21 mouse cellular contexts compared by ENCODE assay signal in the genomic region with DNA sequence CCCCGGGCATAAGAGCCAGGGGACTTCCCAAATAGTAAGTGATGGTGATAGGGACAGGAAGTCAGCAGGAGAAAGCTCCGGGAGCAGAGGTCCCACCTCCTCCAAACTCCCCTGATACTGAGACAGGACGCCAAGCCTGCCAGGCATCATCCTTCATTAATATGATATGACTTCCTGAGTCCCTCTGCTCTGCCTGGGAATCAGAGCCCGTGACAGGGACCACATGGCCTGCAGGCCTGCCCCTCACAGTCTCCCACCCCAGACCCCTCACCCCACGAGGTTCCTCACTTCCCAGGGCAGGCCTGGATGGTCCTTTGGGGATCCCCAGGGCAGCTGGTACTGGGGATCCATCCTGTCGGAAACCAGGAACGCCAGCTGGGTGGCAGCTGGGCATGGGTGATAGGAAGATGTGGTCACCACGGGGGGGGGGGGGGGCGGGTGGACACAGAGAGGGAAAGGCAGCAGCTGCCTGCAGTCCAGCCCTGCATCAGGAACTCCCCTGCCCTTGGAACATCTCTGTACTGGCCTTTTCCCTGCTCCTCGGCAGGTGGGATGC. TPM values are rescaled to one million over a fixed set of nuclear protein-coding genes. Genes with fewer than 3 reads are reported as not detected.
DNase-seq lines count a peak whose midpoint lies in the region; ATAC-seq lines count a peak whose summit lies in the region.
"Had no signal": no experiment of that assay in that cellular context is flagged by ENCODE, and none has a peak within 500 bp of the region (broad histone marks: within the 10 kb centered on the region; RNA-seq: fewer than 3 reads in every experiment).

No protein-coding gene starts in this region.

- H3K27me3 ChIP-seq in hindbrain, embryonic 10.5 days (ENCODE audit: insufficient read depth, poor library complexity, severe bottlenecking), result peaks cover 31% of the 10 kb centered on the region
- no peaks in the 10 kb centered on the region for H3K27me3 ChIP-seq in hindbrain, embryonic 14.5 days (ENCODE audit: control insufficient read depth, insufficient read depth, low read length)
- H3K27me3 ChIP-seq in liver, embryonic 11.5 days (replicated peaks; ENCODE audit: control insufficient read depth, insufficient read depth, low read length), result peaks cover 19% of the 10 kb centered on the region
- peaks cover 42% of the 10 kb centered on the region for H3K27me3 ChIP-seq in liver, embryonic 12.5 days (replicated peaks)
- 0 out of 2 replicates have a peak, but pooled peaks cover 8% of the 10 kb centered on the region for H3K27me3 ChIP-seq in limb, embryonic 10.5 days (ENCODE audit: low read depth, poor library complexity, severe bottlenecking)
- H3K27me3 ChIP-seq: embryonic facial prominence, embryonic 12.5 days; forebrain, embryonic 12.5 days had no signal

- no peaks in the 10 kb centered on the region for H3K9me3 ChIP-seq in hindbrain, embryonic 10.5 days
- no peaks in the 10 kb centered on the region for H3K9me3 ChIP-seq in hindbrain, embryonic 14.5 days (ENCODE audit: control insufficient read depth, low read length)
- no peaks in the 10 kb centered on the region for H3K9me3 ChIP-seq in liver, embryonic 11.5 days (ENCODE audit: control insufficient read depth, low read length)
- H3K9me3 ChIP-seq in liver, embryonic 12.5 days (replicated peaks), result no peaks in the 10 kb centered on the region
- H3K9me3 ChIP-seq in limb, embryonic 10.5 days (replicated peaks), result no peaks in the 10 kb centered on the region
- H3K9me3 ChIP-seq: embryonic facial prominence, embryonic 12.5 days; forebrain, embryonic 12.5 days; midbrain, embryonic 12.5 days had no signal

- no peak overlapping the region for H3K4me3 ChIP-seq in hindbrain, embryonic 10.5 days
- no peak overlapping the region for H3K4me3 ChIP-seq in hindbrain, embryonic 14.5 days (replicated peaks; ENCODE audit: low read length)
- H3K4me3 ChIP-seq in liver, embryonic 11.5 days (ENCODE audit: low read depth, low read length), result no peak overlapping the region
- no peak overlapping the region for H3K4me3 ChIP-seq in liver, embryonic 12.5 days
- no peak overlapping the region for H3K4me3 ChIP-seq in limb, embryonic 10.5 days
- H3K4me3 ChIP-seq: embryonic facial prominence, embryonic 12.5 days; forebrain, embryonic 12.5 days; midbrain, embryonic 12.5 days had no signal

- 61% methylated on average over 9 of the region's 10 CpGs for WGBS in hindbrain, embryonic 10.5 days
- 37% methylated on average over 8 of the region's 10 CpGs for WGBS in hindbrain, embryonic 14.5 days
- 37% methylated on average over 8 of the region's 10 CpGs for WGBS in liver, embryonic 11.5 days
- 40% methylated on average over 8 of the region's 10 CpGs for WGBS in liver, embryonic 12.5 days (ENCODE audit: insufficient replicate concordance)
- 54% methylated on average over 9 of the region's 10 CpGs for WGBS in limb, embryonic 10.5 days

- H3K4me1 ChIP-seq in hindbrain, embryonic 10.5 days (replicated peaks), result peaks cover 71% of the 10 kb centered on the region
- peaks cover 12% of the 10 kb centered on the region; the same call in 1 of the 2 replicates for H3K4me1 ChIP-seq in hindbrain, embryonic 14.5 days (replicated peaks; ENCODE audit: control insufficient read depth, insufficient read depth, low read length)
- H3K4me1 ChIP-seq in liver, embryonic 11.5 days (replicated peaks; ENCODE audit: control insufficient read depth, insufficient read depth, low read length), result peaks cover 51% of the 10 kb centered on the region
- H3K4me1 ChIP-seq in liver, embryonic 12.5 days, result peaks cover 72% of the 10 kb centered on the region
- H3K4me1 ChIP-seq in limb, embryonic 10.5 days, result peaks cover 66% of the 10 kb centered on the region

- H3K27ac ChIP-seq in hindbrain, embryonic 10.5 days, result 0 out of 2 replicates have a peak overlapping the region, but pooled peaks have one; percentile 50
- H3K27ac ChIP-seq in hindbrain, embryonic 14.5 days, result no peak overlapping the region
- H3K27ac ChIP-seq in liver, embryonic 11.5 days (ENCODE audit: low read depth, low read length), result peak overlapping the region; percentile 9; the same call in 1 of the 2 replicates
- no peak overlapping the region for H3K27ac ChIP-seq in liver, embryonic 12.5 days
- H3K27ac ChIP-seq in limb, embryonic 10.5 days, result peak overlapping the region; percentile 47
- H3K27ac ChIP-seq: embryonic facial prominence, embryonic 12.5 days; forebrain, embryonic 12.5 days; midbrain, embryonic 12.5 days had no signal

- no peak overlapping the region for H3K4me2 ChIP-seq in hindbrain, embryonic 14.5 days (replicated peaks)
- H3K4me2 ChIP-seq in liver, embryonic 11.5 days, result no peak overlapping the region
- no peak overlapping the region for H3K4me2 ChIP-seq in liver, embryonic 12.5 days
- H3K4me2 ChIP-seq: embryonic facial prominence, embryonic 12.5 days; forebrain, embryonic 12.5 days; midbrain, embryonic 12.5 days had no signal

- no peak overlapping the region for H3K9ac ChIP-seq in hindbrain, embryonic 14.5 days
- H3K9ac ChIP-seq in liver, embryonic 11.5 days (ENCODE audit: low read depth, low read length), result no peak overlapping the region
- no peak overlapping the region for H3K9ac ChIP-seq in liver, embryonic 12.5 days
- H3K9ac ChIP-seq: embryonic facial prominence, embryonic 12.5 days; forebrain, embryonic 12.5 days; midbrain, embryonic 12.5 days had no signal

- peak; percentile 11 for DNase-seq in cerebellum, adult 9-11 months
- DNase-seq in cerebellum, postnatal 10 days, result no peak
- DNase-seq in hindbrain, embryonic 10.5 days (ENCODE audit: low spot score), result no peak
- no peak for DNase-seq in hindbrain, embryonic 14.5 days (ENCODE audit: low spot score)
- no peak for DNase-seq in liver, embryonic 11.5 days (ENCODE audit: low spot score)
- no peak for DNase-seq in limb, embryonic 10.5 days (ENCODE audit: low spot score)
- no peak for DNase-seq in embryo, embryonic 10 days (ENCODE audit: low spot score)
- DNase-seq: adrenal gland, adult 2 months; cerebellum, adult 11 months; cerebellum, postnatal 14 days; gastrocnemius, postnatal 36 days; heart, postnatal 36 days; kidney, adult 18-20 months; kidney, postnatal 36 days; layer of hippocampus, adult 9-11 months had no signal

- H3K36me3 ChIP-seq in hindbrain, embryonic 10.5 days, result no peaks in the 10 kb centered on the region
- no peaks in the 10 kb centered on the region for H3K36me3 ChIP-seq in hindbrain, embryonic 14.5 days (replicated peaks; ENCODE audit: control insufficient read depth, insufficient read depth)
- no peaks in the 10 kb centered on the region for H3K36me3 ChIP-seq in liver, embryonic 11.5 days (ENCODE audit: control insufficient read depth, insufficient read depth, low read length)
- no peaks in the 10 kb centered on the region for H3K36me3 ChIP-seq in liver, embryonic 12.5 days
- H3K36me3 ChIP-seq in limb, embryonic 10.5 days, result no peaks in the 10 kb centered on the region
- H3K36me3 ChIP-seq: embryonic facial prominence, embryonic 12.5 days; forebrain, embryonic 12.5 days; midbrain, embryonic 12.5 days had no signal

- ATAC-seq in hindbrain, embryonic 14.5 days (ENCODE audit: low FRiP score), result no peak
- no peak for ATAC-seq in liver, embryonic 11.5 days (replicated peaks; ENCODE audit: low FRiP score)
- no peak for ATAC-seq in liver, embryonic 12.5 days
- ATAC-seq: CD4-positive, CD25-positive, alpha-beta regulatory T cell, adult 4 months; lung, postnatal 0 days had no signal

RNA-seq across cellular contexts. Expression of gene Ptgir, which starts 2.1 kb away (rescaled TPM):
- polyA plus RNA-seq in hindbrain, embryonic 10.5 days (2016; fragmentation: Nextera tagmentation; extraction: Ambion mirVana), result 0.77 and 1.5 TPM in 2 replicates
- polyA plus RNA-seq in hindbrain, embryonic 14.5 days (2014; fragmentation: Nextera tagmentation; extraction: Ambion mirVana), result 0.26 TPM in 1 of 2 replicates, not detected in the other
- 1.2 and 1.3 TPM in 2 replicates for polyA plus RNA-seq in liver, embryonic 11.5 days (2014; fragmentation: Nextera tagmentation; extraction: Ambion mirVana)
- 0.86 and 1.5 TPM in 2 replicates for polyA plus RNA-seq in liver, embryonic 12.5 days (2016; fragmentation: Nextera tagmentation; extraction: Ambion mirVana)
- polyA plus RNA-seq in limb, embryonic 10.5 days (2016; fragmentation: Nextera tagmentation; extraction: Ambion mirVana), result 0.18 and 0.43 TPM in 2 replicates

RNA-seq across cellular contexts. Expression of gene Gng8, which starts 12.6 kb away (rescaled TPM):
- polyA plus RNA-seq in hindbrain, embryonic 10.5 days (2016; fragmentation: Nextera tagmentation; extraction: Ambion mirVana), result 7.1 and 9.0 TPM in 2 replicates
- 0.78 and 2.5 TPM in 2 replicates for polyA plus RNA-seq in hindbrain, embryonic 14.5 days (2014; fragmentation: Nextera tagmentation; extraction: Ambion mirVana)
- 1.8 and 3.3 TPM in 2 replicates for polyA plus RNA-seq in liver, embryonic 11.5 days (2014; fragmentation: Nextera tagmentation; extraction: Ambion mirVana)
- polyA plus RNA-seq in liver, embryonic 12.5 days (2016; fragmentation: Nextera tagmentation; extraction: Ambion mirVana), result 0.80 and 1.7 TPM in 2 replicates
- polyA plus RNA-seq in limb, embryonic 10.5 days (2016; fragmentation: Nextera tagmentation; extraction: Ambion mirVana), result 15.4 and 18.5 TPM in 2 replicates
- polyA plus RNA-seq: CD4-positive, CD25-positive, alpha-beta regulatory T cell, adult 4 months had no signal

RNA-seq across cellular contexts. Expression of gene Calm3, which starts 19.7 kb away (rescaled TPM):
- 170 and 245 TPM in 2 replicates for polyA plus RNA-seq in hindbrain, embryonic 10.5 days (2016; fragmentation: Nextera tagmentation; extraction: Ambion mirVana)
- polyA plus RNA-seq in hindbrain, embryonic 14.5 days (2014; fragmentation: Nextera tagmentation; extraction: Ambion mirVana), result 510 and 527 TPM in 2 replicates
- 147 and 169 TPM in 2 replicates for polyA plus RNA-seq in liver, embryonic 11.5 days (2014; fragmentation: Nextera tagmentation; extraction: Ambion mirVana)
- polyA plus RNA-seq in liver, embryonic 12.5 days (2016; fragmentation: Nextera tagmentation; extraction: Ambion mirVana), result 91.2 and 94.4 TPM in 2 replicates
- polyA plus RNA-seq in limb, embryonic 10.5 days (2016; fragmentation: Nextera tagmentation; extraction: Ambion mirVana), result 127 and 134 TPM in 2 replicates

RNA-seq across cellular contexts. Expression of gene Dact3, which starts 29.1 kb away (rescaled TPM):
- polyA plus RNA-seq in hindbrain, embryonic 10.5 days (2016; fragmentation: Nextera tagmentation; extraction: Ambion mirVana), result 3.2 and 4.9 TPM in 2 replicates
- 5.8 and 6.6 TPM in 2 replicates for polyA plus RNA-seq in hindbrain, embryonic 14.5 days (2014; fragmentation: Nextera tagmentation; extraction: Ambion mirVana)
- 2.5 and 2.6 TPM in 2 replicates for polyA plus RNA-seq in liver, embryonic 11.5 days (2014; fragmentation: Nextera tagmentation; extraction: Ambion mirVana)
- 1.5 TPM in 2 replicates for polyA plus RNA-seq in liver, embryonic 12.5 days (2016; fragmentation: Nextera tagmentation; extraction: Ambion mirVana)
- polyA plus RNA-seq in limb, embryonic 10.5 days (2016; fragmentation: Nextera tagmentation; extraction: Ambion mirVana), result 7.0 and 8.2 TPM in 2 replicates
- polyA plus RNA-seq: CD4-positive, CD25-positive, alpha-beta regulatory T cell, adult 4 months had no signal

RNA-seq across cellular contexts. Expression of gene Pnmal2, which starts 40.3 kb away (rescaled TPM):
- polyA plus RNA-seq in hindbrain, embryonic 10.5 days (2016; fragmentation: Nextera tagmentation; extraction: Ambion mirVana), result 4.0 and 12.2 TPM in 2 replicates
- 96.1 and 96.4 TPM in 2 replicates for polyA plus RNA-seq in hindbrain, embryonic 14.5 days (2014; fragmentation: Nextera tagmentation; extraction: Ambion mirVana)
- polyA plus RNA-seq in liver, embryonic 11.5 days (2014; fragmentation: Nextera tagmentation; extraction: Ambion mirVana), result 0.58 and 0.80 TPM in 2 replicates
- 0.41 and 0.75 TPM in 2 replicates for polyA plus RNA-seq in liver, embryonic 12.5 days (2016; fragmentation: Nextera tagmentation; extraction: Ambion mirVana)
- polyA plus RNA-seq in limb, embryonic 10.5 days (2016; fragmentation: Nextera tagmentation; extraction: Ambion mirVana), result 2.6 and 5.7 TPM in 2 replicates
- polyA plus RNA-seq: CD4-positive, CD25-positive, alpha-beta regulatory T cell, adult 4 months had no signal

Comparison
In these comparisons a context has a peak if more than half of its experiments do, and no peak if none do; other contexts are left out.
1. H3K27ac ChIP-seq: peak in hindbrain, embryonic 10.5 days (single experiment), liver, embryonic 11.5 days (single experiment) and limb, embryonic 10.5 days (single experiment); none in hindbrain, embryonic 14.5 days (single experiment) and liver, embryonic 12.5 days (single experiment).